Mouse (Mus musculus) midbrain, embryonic 13.5 days (tissue): ENCODE measurements around the gene Kcnj15. TPM values are rescaled to one million over a fixed set of nuclear protein-coding genes. Genes with fewer than 3 reads are reported as not detected.

ENCODE experiments used
- ATAC-seq: fragments of 200-750 bp; cut with Nextera tagmentation; 2 replicates; pipeline ENCODE4 v1.8.0; 2017; ENCODE audit warnings: mild to moderate bottlenecking, moderate TSS enrichment, moderate library complexity
- H3K27ac ChIP-seq: fragments of 300-500 bp; sonication (generic); 2 replicates; pipeline ENCODE4 v1.5.1; 2015; ENCODE audit warnings: inconsistent platforms, mild to moderate bottlenecking, moderate library complexity
- H3K27me3 ChIP-seq: fragments of 300-500 bp; sonication (generic); 2 replicates; pipeline ENCODE4 v1.6.1; 2015; ENCODE audit warnings: mild to moderate bottlenecking, inconsistent platforms
- H3K36me3 ChIP-seq: fragments of 300-500 bp; sonication (generic); 2 replicates; pipeline ENCODE4 v1.6.1; 2015; ENCODE audit warnings: mild to moderate bottlenecking, inconsistent platforms
- H3K4me1 ChIP-seq: fragments of 300-500 bp; sonication (generic); replicated peaks from 2 replicates; pipeline ENCODE4 v1.6.1; 2015; ENCODE audit warnings: inconsistent platforms
- H3K4me2 ChIP-seq: fragments of 300-500 bp; sonication (generic); replicated peaks from 2 replicates; pipeline ENCODE4 v1.6.1; 2015; ENCODE audit warnings: moderate library complexity, mild to moderate bottlenecking, inconsistent platforms
- H3K4me3 ChIP-seq: fragments of 300-500 bp; sonication (generic); replicated peaks from 2 replicates; pipeline ENCODE4 v1.5.1; 2015; ENCODE audit warnings: mild to moderate bottlenecking, inconsistent platforms
- H3K9ac ChIP-seq: fragments of 300-500 bp; sonication (generic); replicated peaks from 2 replicates; pipeline ENCODE4 v1.6.1; 2015; ENCODE audit warnings: mild to moderate bottlenecking, inconsistent platforms
- H3K9me3 ChIP-seq: fragments of 300-500 bp; sonication (generic); 2 replicates; pipeline ENCODE4 v1.6.1; 2016; ENCODE audit warnings: mild to moderate bottlenecking, inconsistent platforms
- WGBS: fragments of 180-500 bp; shearing (Covaris S2); methylation state at CpG from one replicate; pipeline ENCODE4 v1.1.7; 2015; 5-methylcytosine and 5-hydroxymethylcytosine counted together
- polyA plus RNA-seq: library from polyadenylated mRNA; unstranded; fragments of >200 nt; fragmentation: Nextera tagmentation; extraction: Ambion mirVana; gene quantifications from 2 replicates; pipeline ENCODE4 v1.2.1, GENCODE M21; 2015

Kcnj15 gene
- polyA plus RNA-seq, 1 experiment from 2014 or later: 0.04 TPM

DNA sequence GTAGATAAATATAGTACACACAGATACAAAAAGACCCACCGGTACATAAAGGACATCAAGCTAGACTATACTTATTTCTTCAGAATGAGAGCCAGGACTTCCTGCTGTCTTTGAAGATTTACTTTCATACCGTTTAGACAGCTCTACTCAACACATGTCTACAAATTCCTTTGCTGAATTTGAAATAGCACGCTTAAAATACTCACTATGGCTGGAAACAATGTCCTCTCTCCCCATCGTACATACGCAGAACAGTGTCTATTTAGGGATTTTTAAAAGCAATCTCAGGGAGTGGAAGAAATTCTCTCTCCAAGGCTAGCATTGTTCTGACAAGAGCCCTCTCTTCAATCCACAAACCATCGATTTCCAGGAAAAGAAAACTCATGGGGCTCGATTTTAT, 32.1 kb upstream of the Kcnj15 start:
- Histone ChIP-seq H3K36me3 (no peaks in the 10 kb centered on the region), H3K27me3 (no peaks in the 10 kb centered on the region), H3K4me3 (no peak overlapping the region), H3K27ac (no peak overlapping the region), H3K9ac (no peak overlapping the region), H3K4me1 (0 out of 2 replicates have a peak, but pooled peaks cover 3% of the 10 kb centered on the region), H3K4me2 (no peak overlapping the region), H3K9me3 (no peaks in the 10 kb centered on the region)
- no peak for ATAC-seq
- 86% methylated on average over 7 of the region's 7 CpGs for WGBS

DNA sequence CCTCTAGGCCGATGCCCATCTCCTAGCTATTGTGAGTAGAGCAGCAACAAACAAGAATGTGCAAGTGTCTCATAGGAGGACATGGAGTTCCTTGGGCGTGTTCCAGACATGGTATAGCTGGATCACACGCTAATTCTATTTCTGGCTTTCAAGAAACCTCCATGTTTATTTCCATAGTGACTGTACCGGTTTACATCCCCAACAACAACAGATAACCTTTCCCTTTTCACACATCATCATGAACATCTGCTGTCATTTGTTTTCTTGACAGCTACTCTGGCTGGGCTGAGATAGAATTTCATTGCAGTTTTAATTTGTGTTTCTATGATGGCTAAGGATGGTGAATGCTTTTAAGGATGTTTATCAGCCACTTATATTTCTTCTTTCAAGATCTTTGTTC, 25.6 kb upstream of the Kcnj15 start:
- Histone ChIP-seq H3K36me3 (no peaks in the 10 kb centered on the region), H3K27ac (no peak overlapping the region), H3K4me2 (no peak overlapping the region), H3K27me3 (no peaks in the 10 kb centered on the region), H3K4me3 (no peak overlapping the region), H3K4me1 (0 out of 2 replicates have a peak, but pooled peaks cover under 1% of the 10 kb centered on the region), H3K9ac (no peak overlapping the region), H3K9me3 (no peaks in the 10 kb centered on the region)
- ATAC-seq: no peak
- WGBS: 92% methylated on average over 4 of the region's 4 CpGs

GRCm38 (mm10) chr16:95234891-95235548, 22.3 kb upstream of the Kcnj15 start:
- Histone ChIP-seq H3K9ac (no peak overlapping the region), H3K9me3 (no peaks in the 10 kb centered on the region), H3K27me3 (no peaks in the 10 kb centered on the region), H3K4me2 (no peak overlapping the region), H3K4me3 (no peak overlapping the region), H3K27ac (no peak overlapping the region), H3K36me3 (no peaks in the 10 kb centered on the region), H3K4me1 (no peaks in the 10 kb centered on the region)
- WGBS: 90% methylated on average over 2 of the region's 2 CpGs
- ATAC-seq: no peak

DNA sequence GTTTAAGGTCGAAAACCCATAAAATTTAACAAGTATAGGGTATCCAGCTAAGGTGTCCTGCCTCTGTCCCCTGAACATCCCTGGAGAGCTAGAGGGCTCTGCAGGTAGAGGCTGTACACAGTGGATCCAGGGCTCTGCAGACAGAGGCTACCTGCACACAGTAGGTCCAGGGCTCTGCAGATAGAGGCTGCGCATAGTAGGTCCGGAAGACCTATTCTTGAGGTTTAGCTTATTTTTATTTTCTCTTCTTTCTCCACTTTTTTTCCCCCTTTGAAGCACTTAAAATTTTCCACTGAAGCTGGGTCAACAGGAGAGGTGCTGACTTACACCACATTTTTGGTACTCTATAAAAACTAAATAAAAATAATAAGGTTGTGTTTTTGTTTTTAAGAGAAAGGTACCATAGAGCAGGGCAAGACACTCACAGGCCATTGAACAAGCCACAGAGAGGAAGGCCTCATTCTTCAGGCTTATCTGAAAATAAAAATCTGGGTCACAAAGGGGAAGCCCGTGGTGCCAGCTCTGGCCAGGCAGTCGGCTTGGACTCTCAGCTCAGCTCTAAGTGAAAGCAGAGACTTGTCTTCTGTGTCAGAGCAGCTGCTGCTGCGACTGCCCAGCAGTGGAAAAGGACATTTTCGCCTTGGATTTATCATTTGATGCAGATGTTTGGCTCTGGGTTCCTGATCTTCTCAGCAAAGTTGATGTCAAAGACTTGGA, 18.0 kb upstream of the Kcnj15 start:
- 82% methylated on average over 7 of the region's 7 CpGs for WGBS
- no peak overlapping the region for H3K4me2 ChIP-seq
- no peaks in the 10 kb centered on the region for H3K36me3 ChIP-seq
- no peak overlapping the region for H3K4me3 ChIP-seq
- no peak overlapping the region for H3K27ac ChIP-seq
- ATAC-seq: no peak
- no peaks in the 10 kb centered on the region for H3K27me3 ChIP-seq
- no peaks in the 10 kb centered on the region for H3K4me1 ChIP-seq
- no peak overlapping the region for H3K9ac ChIP-seq
- no peaks in the 10 kb centered on the region for H3K9me3 ChIP-seq

GRCm38 (mm10) chr16:95240688-95241087, 16.7 kb upstream of the Kcnj15 start:
- Histone ChIP-seq H3K36me3 (no peaks in the 10 kb centered on the region), H3K27ac (no peak overlapping the region), H3K9ac (no peak overlapping the region), H3K9me3 (no peaks in the 10 kb centered on the region), H3K4me1 (no peaks in the 10 kb centered on the region), H3K4me2 (no peak overlapping the region), H3K27me3 (no peaks in the 10 kb centered on the region), H3K4me3 (no peak overlapping the region)
- ATAC-seq: no peak
- WGBS: 75% methylated on average over 5 of the region's 5 CpGs

- Histone ChIP-seq H3K4me3 (no peak overlapping the region), H3K27me3 (no peaks in the 10 kb centered on the region), H3K4me2 (no peak overlapping the region), H3K9ac (no peak overlapping the region), H3K36me3 (no peaks in the 10 kb centered on the region), H3K4me1 (no peaks in the 10 kb centered on the region), H3K27ac (no peak overlapping the region), H3K9me3 (no peaks in the 10 kb centered on the region)
- WGBS: 78% methylated on average over 4 of the region's 4 CpGs
- ATAC-seq: no peak
Measured at GRCm38 (mm10) chr16:95241581-95241980, 15.8 kb upstream of the Kcnj15 start.

DNA sequence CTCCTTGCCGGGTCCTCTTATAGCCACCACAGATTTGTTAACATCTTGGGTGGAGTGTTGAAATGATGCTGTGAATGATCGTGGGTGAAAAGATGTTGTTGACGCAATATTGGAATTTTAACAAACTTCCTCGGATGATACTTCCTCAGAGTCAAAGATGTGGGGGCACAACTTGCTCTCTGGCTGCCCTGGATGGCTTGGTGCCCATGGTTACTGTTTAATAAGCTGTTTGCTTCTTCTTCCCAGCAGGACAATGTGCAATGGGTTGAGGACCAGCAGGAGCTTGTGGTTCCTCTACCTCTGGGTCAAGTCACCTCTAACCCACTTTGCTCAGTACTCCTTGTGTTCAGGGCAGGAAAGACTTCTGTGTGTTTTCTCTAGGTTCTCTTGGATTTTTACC, 15.2 kb upstream of the Kcnj15 start:
- no peak overlapping the region for H3K27ac ChIP-seq
- H3K9me3 ChIP-seq: no peaks in the 10 kb centered on the region
- H3K4me1 ChIP-seq: no peaks in the 10 kb centered on the region
- H3K4me3 ChIP-seq: no peak overlapping the region
- H3K9ac ChIP-seq: no peak overlapping the region
- no peak overlapping the region for H3K4me2 ChIP-seq
- 89% methylated on average over 4 of the region's 4 CpGs for WGBS
- H3K27me3 ChIP-seq: no peaks in the 10 kb centered on the region
- H3K36me3 ChIP-seq: no peaks in the 10 kb centered on the region
- no peak for ATAC-seq

- 97% methylated on average over 1 of the region's 1 CpGs for WGBS
- H3K4me2 ChIP-seq: no peak overlapping the region
Measured at GRCm38 (mm10) chr16:95243401-95243800, 14.0 kb upstream of the Kcnj15 start.

GRCm38 (mm10) chr16:95244626-95245303, 12.6 kb upstream of the Kcnj15 start:
- H3K36me3 ChIP-seq: no peaks in the 10 kb centered on the region
- no peak for ATAC-seq
- H3K4me3 ChIP-seq: no peak overlapping the region
- no peak overlapping the region for H3K27ac ChIP-seq
- H3K4me2 ChIP-seq: no peak overlapping the region
- H3K27me3 ChIP-seq: no peaks in the 10 kb centered on the region
- no peaks in the 10 kb centered on the region for H3K9me3 ChIP-seq
- WGBS: 88% methylated on average over 12 of the region's 12 CpGs
- no peaks in the 10 kb centered on the region for H3K4me1 ChIP-seq
- no peak overlapping the region for H3K9ac ChIP-seq

More at GRCm38 (mm10) chr16:95243401-95243800, 14.0 kb upstream of the Kcnj15 start:
- H3K9me3 ChIP-seq: no peaks in the 10 kb centered on the region
- no peak overlapping the region for H3K27ac ChIP-seq
- no peaks in the 10 kb centered on the region for H3K36me3 ChIP-seq
- no peak for ATAC-seq
- no peak overlapping the region for H3K4me3 ChIP-seq
- H3K4me1 ChIP-seq: no peaks in the 10 kb centered on the region
- no peaks in the 10 kb centered on the region for H3K27me3 ChIP-seq
- no peak overlapping the region for H3K9ac ChIP-seq

DNA sequence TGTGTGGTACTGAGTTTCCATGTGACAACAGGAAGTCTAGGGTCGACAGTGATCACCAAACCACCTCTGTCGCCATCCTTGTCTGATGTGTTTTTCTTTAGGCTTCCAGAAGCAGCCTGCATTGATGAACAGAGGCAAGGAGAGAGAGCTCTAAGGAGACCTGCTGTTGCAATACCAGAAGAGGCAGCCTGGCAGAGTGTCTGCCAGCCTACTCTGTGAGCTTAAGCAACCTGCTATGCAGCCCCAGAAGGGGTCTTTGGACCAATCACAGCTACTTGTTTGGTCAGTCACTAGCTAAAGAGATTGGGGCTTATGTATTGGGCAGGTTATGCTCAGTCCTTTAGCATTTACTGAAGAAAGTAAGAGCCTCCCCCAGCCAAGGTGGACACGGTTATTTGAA, 11.9 kb upstream of the Kcnj15 start:
- H3K4me1 ChIP-seq: no peaks in the 10 kb centered on the region
- no peaks in the 10 kb centered on the region for H3K9me3 ChIP-seq
- H3K9ac ChIP-seq: no peak overlapping the region
- 85% methylated on average over 3 of the region's 3 CpGs for WGBS
- H3K4me3 ChIP-seq: no peak overlapping the region
- H3K4me2 ChIP-seq: no peak overlapping the region
- ATAC-seq: no peak
- H3K27me3 ChIP-seq: no peaks in the 10 kb centered on the region
- H3K36me3 ChIP-seq: no peaks in the 10 kb centered on the region
- H3K27ac ChIP-seq: no peak overlapping the region

DNA sequence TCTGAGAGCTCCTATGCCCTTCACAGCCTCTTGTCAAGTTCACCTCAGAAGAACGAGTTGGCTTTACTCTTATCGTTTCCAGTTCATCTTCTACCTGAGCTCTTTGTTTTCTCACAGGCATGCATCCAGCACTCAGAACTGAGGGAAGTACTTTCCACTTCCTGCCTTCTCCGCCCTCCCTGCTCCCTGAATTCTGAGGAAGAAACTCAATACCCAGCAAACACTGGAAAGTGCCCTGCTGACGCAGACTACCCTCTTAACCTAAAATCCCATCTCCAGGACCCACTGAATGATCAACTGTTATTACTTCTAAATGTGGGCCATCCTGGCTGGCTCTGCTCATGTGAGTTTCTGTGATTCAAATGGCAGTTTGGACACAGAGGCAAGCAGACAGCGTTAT, 8.7 kb upstream of the Kcnj15 start:
- WGBS: 88% methylated on average over 5 of the region's 5 CpGs
- ATAC-seq: no peak
- Histone ChIP-seq H3K9me3 (no peaks in the 10 kb centered on the region), H3K27ac (no peak overlapping the region), H3K27me3 (no peaks in the 10 kb centered on the region), H3K4me1 (no peaks in the 10 kb centered on the region), H3K36me3 (no peaks in the 10 kb centered on the region), H3K4me2 (no peak overlapping the region), H3K4me3 (no peak overlapping the region), H3K9ac (no peak overlapping the region)

GRCm38 (mm10) chr16:95256648-95257047, 710 bp upstream of the Kcnj15 start:
- Histone ChIP-seq H3K36me3 (no peaks in the 10 kb centered on the region), H3K9me3 (no peaks in the 10 kb centered on the region), H3K27me3 (no peaks in the 10 kb centered on the region), H3K9ac (no peak overlapping the region), H3K4me2 (no peak overlapping the region), H3K4me3 (no peak overlapping the region), H3K4me1 (no peaks in the 10 kb centered on the region), H3K27ac (no peak overlapping the region)
- WGBS: 68% methylated on average over 2 of the region's 2 CpGs
- ATAC-seq: no peak
